ENCODE assay signal across 8 mouse cellular contexts in genomic region chr6:91472319-91472718, GRCm38 (mm10). TPM values are rescaled to one million over a fixed set of nuclear protein-coding genes. Genes with fewer than 3 reads are reported as not detected.
A peak's percentile ranks its signal among the peaks of the same experiment; 100 is the strongest.
DNase-seq lines count a peak whose midpoint lies in the region; ATAC-seq and TF ChIP-seq lines count a peak whose summit lies in the region.

No protein-coding gene starts in this region.

- ATAC-seq in CD4-positive, CD25-positive, alpha-beta regulatory T cell, adult 4 months, result no peak
- ATAC-seq in hindbrain, embryonic 13.5 days (ENCODE audit: low FRiP score), result no peak
- ATAC-seq in megakaryocyte progenitor cell, adult 5-6 weeks (replicated peaks; ENCODE audit: poor library complexity), result peak; percentile 19; the same call in 1 of the 2 replicates

- no peaks in the 10 kb centered on the region for H3K27me3 ChIP-seq in spleen, adult 2 months (ENCODE audit: control insufficient read depth, insufficient read depth, low read length)
- no peaks in the 10 kb centered on the region for H3K27me3 ChIP-seq in hindbrain, embryonic 13.5 days

- no peak for TF ChIP-seq POLR2A in spleen, adult 2 months (IDR thresholded peaks at IDR 0.05; ENCODE audit: low read depth, low read length)

- TF ChIP-seq CTCF in spleen, adult 2 months (IDR thresholded peaks at IDR 0.05; ENCODE audit: extremely low read depth, insufficient read depth, insufficient read length, insufficient replicate concordance), result no peak

- H3K4me2 ChIP-seq in hindbrain, embryonic 13.5 days, result peak overlapping the region; percentile 73

- H3K9me3 ChIP-seq in hindbrain, embryonic 13.5 days, result no peaks in the 10 kb centered on the region

- DNase-seq in CD4-positive, CD25-positive, alpha-beta regulatory T cell, adult 2 months (ENCODE audit: low read depth, low spot score), result peak; percentile 34
- no peak for DNase-seq in spleen, adult 2 months (ENCODE audit: low read depth in 1 of 2, low spot score in 2 of 2)
- DNase-seq in spleen, postnatal 4 days (ENCODE audit: low spot score in 2 of 2), result no peak
- DNase-seq in urinary bladder, postnatal 36 days (ENCODE audit: low spot score in 2 of 2), result no peak
- DNase-seq in frontal cortex, adult 2 months (ENCODE audit: extremely low spot score in 1 of 2, low spot score in 1 of 2), result no peak

- peaks cover 9% of the 10 kb centered on the region; the same call in 1 of the 2 replicates for H3K4me1 ChIP-seq in spleen, adult 2 months (ENCODE audit: control insufficient read depth, insufficient read depth, insufficient read length)
- H3K4me1 ChIP-seq in hindbrain, embryonic 13.5 days (replicated peaks), result peaks cover 36% of the 10 kb centered on the region

- H3K4me3 ChIP-seq in spleen, adult 2 months (ENCODE audit: extremely low read depth, insufficient read depth, insufficient read length), result peak overlapping the region; percentile 86; the same call in 1 of the 2 replicates
- H3K4me3 ChIP-seq in hindbrain, embryonic 13.5 days, result peak overlapping the region; percentile 81

- peak overlapping the region; percentile 83 for H3K9ac ChIP-seq in hindbrain, embryonic 13.5 days

- WGBS in spleen, adult 2 months, result 21% methylated on average over 6 of the region's 6 CpGs
- 31% methylated on average over 6 of the region's 6 CpGs for WGBS in hindbrain, embryonic 13.5 days

- no peak overlapping the region for H3K27ac ChIP-seq in spleen, adult 2 months (ENCODE audit: insufficient read depth, low read length)
- 0 out of 2 replicates have a peak overlapping the region, but pooled peaks have one; percentile 83 for H3K27ac ChIP-seq in hindbrain, embryonic 13.5 days

- H3K36me3 ChIP-seq in spleen, adult 2 months (ENCODE audit: control insufficient read depth, insufficient read depth, low read length), result peaks cover 3% of the 10 kb centered on the region; the same call in 1 of the 2 replicates
- peaks cover 18% of the 10 kb centered on the region for H3K36me3 ChIP-seq in hindbrain, embryonic 13.5 days

RNA-seq across cellular contexts. Expression of gene Chchd4, which starts 1.0 kb away (rescaled TPM):
- 10 to 100 TPM; 10.5 to 11.4 TPM for polyA plus RNA-seq in CD4-positive, CD25-positive, alpha-beta regulatory T cell, adult 4 months (2017; shearing (Covaris generic))
- 2.3 and 2.7 TPM in 2 replicates for polyA plus RNA-seq in spleen, adult 2 months (2012; rRNA removed)
- 29.9 and 30.4 TPM in 2 replicates for polyA plus RNA-seq in hindbrain, embryonic 13.5 days (2015; fragmentation: Nextera tagmentation; extraction: Ambion mirVana)
- 25.5 and 28.2 TPM in 2 replicates for total RNA-seq in megakaryocyte progenitor cell, adult 5-6 weeks (2015)
- 24.3 TPM in 2 replicates for total RNA-seq in megakaryocyte progenitor cell, adult 5-6 weeks (2017)
- polyA plus RNA-seq in frontal cortex, adult 2 months (2012; rRNA removed), result 17.4 and 19.3 TPM in 2 replicates

RNA-seq across cellular contexts. Expression of gene Tmem43, which starts 1.2 kb away (rescaled TPM):
- polyA plus RNA-seq in CD4-positive, CD25-positive, alpha-beta regulatory T cell, adult 4 months (2017; shearing (Covaris generic)), result 10 to 100 TPM; 62.2 to 99.3 TPM
- polyA plus RNA-seq in spleen, adult 2 months (2012; rRNA removed), result 22.8 and 26.6 TPM in 2 replicates
- 43.5 and 44.3 TPM in 2 replicates for polyA plus RNA-seq in hindbrain, embryonic 13.5 days (2015; fragmentation: Nextera tagmentation; extraction: Ambion mirVana)
- 53.7 and 59.0 TPM in 2 replicates for total RNA-seq in megakaryocyte progenitor cell, adult 5-6 weeks (2015)
- total RNA-seq in megakaryocyte progenitor cell, adult 5-6 weeks (2017), result 58.1 and 70.3 TPM in 2 replicates
- polyA plus RNA-seq in frontal cortex, adult 2 months (2012; rRNA removed), result 28.4 and 34.4 TPM in 2 replicates

RNA-seq across cellular contexts. Expression of gene Xpc, which starts 43.4 kb away (rescaled TPM):
- 10 to 100 TPM; 13.4 to 18.2 TPM for polyA plus RNA-seq in CD4-positive, CD25-positive, alpha-beta regulatory T cell, adult 4 months (2017; shearing (Covaris generic))
- 6.9 and 7.5 TPM in 2 replicates for polyA plus RNA-seq in spleen, adult 2 months (2012; rRNA removed)
- polyA plus RNA-seq in hindbrain, embryonic 13.5 days (2015; fragmentation: Nextera tagmentation; extraction: Ambion mirVana), result 22.2 and 24.8 TPM in 2 replicates
- 31.1 and 31.6 TPM in 2 replicates for total RNA-seq in megakaryocyte progenitor cell, adult 5-6 weeks (2015)
- 79.0 and 80.6 TPM in 2 replicates for total RNA-seq in megakaryocyte progenitor cell, adult 5-6 weeks (2017)
- 14.0 and 16.1 TPM in 2 replicates for polyA plus RNA-seq in frontal cortex, adult 2 months (2012; rRNA removed)

RNA-seq across cellular contexts. Expression of gene Lsm3, which starts 43.4 kb away (rescaled TPM):
- polyA plus RNA-seq in CD4-positive, CD25-positive, alpha-beta regulatory T cell, adult 4 months (2017; shearing (Covaris generic)), result 100 to 1,000 TPM; 129 to 140 TPM
- 10.5 and 11.0 TPM in 2 replicates for polyA plus RNA-seq in spleen, adult 2 months (2012; rRNA removed)
- polyA plus RNA-seq in hindbrain, embryonic 13.5 days (2015; fragmentation: Nextera tagmentation; extraction: Ambion mirVana), result 162 and 169 TPM in 2 replicates
- 148 and 154 TPM in 2 replicates for total RNA-seq in megakaryocyte progenitor cell, adult 5-6 weeks (2015)
- 468 and 492 TPM in 2 replicates for total RNA-seq in megakaryocyte progenitor cell, adult 5-6 weeks (2017)
- 66.3 and 69.3 TPM in 2 replicates for polyA plus RNA-seq in frontal cortex, adult 2 months (2012; rRNA removed)
